Mouse (Mus musculus): ENCODE data around the gene Kmt5c.

- TF ChIP-seq GATA1 (IDR thresholded peaks at IDR 0.05; ENCODE audit: low read length), result no peak
- TF ChIP-seq TAL1 (IDR thresholded peaks at IDR 0.05; ENCODE audit: low read length), result peak; percentile 8; the same call in 1 of the 3 replicates
Measured at GRCm38 (mm10) chr7:4744886-4745285, 5.0 kb downstream of the Kmt5c start.

Data from erythroblast, embryonic 14.5 days (primary cell).